Mouse (Mus musculus) liver, postnatal 0 days (tissue): Measurements from ENCODE around the gene Vmn1r85.

Source experiments
- CTCF ChIP-seq: sonication (generic); IDR thresholded peaks from 2 replicates; pipeline ENCODE4 v1.5.1; 2016; ENCODE audit warnings: antibody characterized with exemption, low read depth
- EP300 ChIP-seq: IDR thresholded peaks from 2 replicates; pipeline ENCODE4 v1.6.1; 2016; ENCODE audit warnings: antibody characterized with exemption, low read depth, mild to moderate bottlenecking

GRCm38 (mm10) chr7:13053001-13053400 lies 42.0 kb downstream of the Vmn1r85 start:
- TF ChIP-seq CTCF = no peak
- no peak for TF ChIP-seq EP300
